Comparison of ENCODE assay signal across 7 mouse cellular contexts in the genomic region with DNA sequence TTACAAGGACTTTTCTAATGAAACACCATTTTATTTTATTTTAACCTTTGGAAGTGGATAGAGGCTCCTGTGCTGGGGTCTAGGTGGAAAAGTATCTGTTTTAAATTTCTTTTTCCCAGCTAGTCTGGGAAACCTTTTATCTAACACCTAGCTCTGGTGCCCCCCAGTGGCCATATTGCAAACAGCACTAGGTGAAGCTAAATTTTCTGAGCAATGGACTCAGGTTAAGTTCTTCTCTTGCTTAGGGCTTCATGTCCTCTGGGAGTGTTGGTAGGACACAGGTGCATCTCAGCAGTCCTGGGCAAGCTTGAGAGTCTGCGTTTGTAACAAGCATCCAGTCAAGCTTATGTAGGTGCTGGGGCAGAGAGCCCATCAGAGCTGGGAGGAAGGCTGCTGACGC. TPM values are rescaled to one million over a fixed set of nuclear protein-coding genes. Genes with fewer than 3 reads are reported as not detected.
DNase-seq lines count a peak whose midpoint lies in the region; TF ChIP-seq lines count a peak whose summit lies in the region.

No protein-coding gene starts in this region.

- no peak overlapping the region for H3K4me3 ChIP-seq in gastrocnemius, adult 2 months

- peak; percentile 87 for DNase-seq in 3T3-L1 (ENCODE audit: low read depth, low spot score)
- peak; percentile 60 for DNase-seq in CD4-positive helper T cell, adult 2 months (ENCODE audit: low read depth, low spot score)
- peak; percentile 22 for DNase-seq in c-Kit-positive CD71-positive TER-119-positive erythroid progenitor cells, embryonic 14.5 days (ENCODE audit: low spot score)
- peak; percentile 78 for DNase-seq in gastrocnemius, adult 2 months
- DNase-seq in layer of hippocampus, adult 9-11 months, result peak; percentile 52
- peak; percentile 82 for DNase-seq in lung, postnatal 36 days
- peak; percentile 53 to 55 for DNase-seq in spleen, postnatal 36 days (ENCODE audit: low spot score in 2 of 2)

- intact Hi-C loops in gastrocnemius, adult 2 months (cut with DNase I), result loop anchor here (1.0 to 2.0 kb wide), 2 partner anchors 43 to 53 kb away; no protein-coding TSS in a partner anchor

- peak; percentile 91 for TF ChIP-seq CTCF in gastrocnemius, adult 2 months (IDR thresholded peaks at IDR 0.05)

- no peak overlapping the region for H3K27ac ChIP-seq in gastrocnemius, adult 2 months

RNA-seq across cellular contexts. Expression of a gene that starts 13.0 kb away (rescaled TPM):
- 10 to 100 TPM; 49.9 to 86.0 TPM for total RNA-seq in gastrocnemius, adult 2 months (2021)

Comparison
In these comparisons a context has a peak if more than half of its experiments do, and no peak if none do; other contexts are left out.
1. DNase-seq: peak in every context shown above with its lines; median percentile 87 in 3T3-L1; 82 in lung, postnatal 36 days; 78 in gastrocnemius, adult 2 months; 60 in CD4-positive helper T cell, adult 2 months; 54 in spleen, postnatal 36 days; 52 in layer of hippocampus, adult 9-11 months; 22 in c-Kit-positive CD71-positive TER-119-positive erythroid progenitor cells, embryonic 14.5 days.